Mouse (Mus musculus): ENCODE measurements around the gene Gm26657.

Gene Gm26657

DNA sequence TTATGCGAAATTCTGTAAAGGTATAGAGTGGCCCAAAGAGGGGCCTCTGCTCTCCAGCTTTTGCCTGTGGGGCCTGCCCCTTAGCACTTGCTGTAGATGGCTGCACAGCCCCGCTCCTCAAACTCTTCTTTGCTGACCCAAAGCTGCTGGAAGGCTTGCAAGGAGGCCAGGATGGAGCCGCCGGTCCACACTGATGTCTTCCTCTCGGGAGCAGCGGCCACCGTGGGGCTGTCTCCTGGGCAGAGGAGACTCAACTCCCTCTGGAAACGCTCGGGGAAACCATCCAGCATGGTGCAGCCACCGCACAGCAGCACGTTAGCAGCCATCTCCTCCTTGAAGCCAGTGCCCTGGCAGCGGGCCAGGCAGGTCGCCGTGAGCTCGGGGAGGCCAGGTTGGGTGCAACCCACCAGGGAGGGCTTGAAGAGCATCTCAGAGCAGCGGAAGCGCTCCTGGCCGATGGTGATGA lies at the start of gene Gm26657:
Gm26657 (plus strand) TSS at position 51 of the 466 bp plus-strand sequence.
- DNase-seq (ENCODE audit: low spot score) = no peak

- DNase-seq (ENCODE audit: low spot score) = no peak
Measured at GRCm38 (mm10) chr4:56696401-56696800, 43.5 kb upstream of the Gm26657 start.

- no peak for DNase-seq (ENCODE audit: low spot score)
Measured at GRCm38 (mm10) chr4:56698671-56699070, 41.2 kb upstream of the Gm26657 start.

DNA sequence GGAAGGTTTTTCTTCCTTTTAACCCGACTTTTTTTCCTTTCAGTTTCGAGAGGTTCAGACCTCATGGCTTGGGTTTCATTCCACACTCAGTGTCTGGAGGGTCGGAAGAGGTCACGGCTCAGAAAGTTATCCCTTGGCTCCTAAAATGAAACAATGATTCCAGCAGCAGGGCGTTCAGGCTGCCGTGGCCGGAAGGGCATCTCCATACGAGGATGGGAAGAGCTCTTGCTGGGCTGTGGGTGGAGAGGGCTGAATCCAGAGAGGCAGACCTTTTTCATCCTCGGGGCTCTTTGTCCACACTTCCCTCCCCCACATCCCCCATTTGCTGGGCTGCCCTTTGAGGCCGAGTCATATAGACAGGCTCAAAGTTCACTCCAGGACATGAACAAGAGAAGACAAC lies 37.6 kb upstream of the Gm26657 start:
- DNase-seq (ENCODE audit: low spot score) = peak; percentile 76

DNA sequence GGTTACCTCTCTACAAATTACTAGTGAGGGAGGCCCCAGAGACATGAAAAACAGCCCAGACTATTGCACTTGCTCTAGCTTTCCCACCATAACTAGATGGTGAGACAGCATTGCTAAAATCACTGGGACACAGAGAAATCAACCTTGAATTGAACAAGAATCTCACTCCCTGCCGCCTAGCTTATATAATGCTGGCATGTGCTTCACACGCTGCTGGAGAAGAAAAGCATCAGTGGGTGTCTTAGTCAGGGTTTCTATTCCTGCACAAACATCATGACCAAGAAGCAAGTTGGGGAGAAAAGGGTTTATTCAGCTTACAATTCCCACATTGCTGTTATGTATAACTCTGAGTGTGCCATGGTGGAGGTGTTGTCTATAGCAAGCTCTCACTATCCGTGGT lies 26.7 kb upstream of the Gm26657 start:
- no peak for DNase-seq (ENCODE audit: low spot score)

DNA sequence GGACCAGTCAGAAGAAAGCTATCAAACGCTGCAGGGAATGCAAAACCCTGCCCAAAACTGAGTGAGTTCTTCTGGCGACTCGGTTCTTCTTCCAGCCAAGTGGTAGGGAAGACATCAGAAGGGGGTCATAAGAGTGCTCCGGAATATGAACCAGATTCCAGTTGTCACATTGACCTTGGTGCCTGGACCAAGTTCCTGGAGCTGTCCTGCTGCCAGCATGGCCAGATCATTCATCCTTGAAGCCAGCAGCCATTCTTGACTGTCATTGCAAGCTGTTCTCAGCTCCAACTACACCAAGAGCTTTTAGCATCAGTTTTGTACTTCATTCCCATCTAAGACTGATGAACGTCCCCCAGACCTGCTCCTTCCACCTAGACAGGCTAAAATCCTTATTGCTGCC lies 23.1 kb upstream of the Gm26657 start:
- no peak for DNase-seq (ENCODE audit: low spot score)

GRCm38 (mm10) chr4:56717932-56718331 lies 21.9 kb upstream of the Gm26657 start:
- DNase-seq (ENCODE audit: low spot score) = no peak

GRCm38 (mm10) chr4:56718573-56719442 lies 21.1 kb upstream of the Gm26657 start:
- DNase-seq (ENCODE audit: low spot score) = no peak

DNA sequence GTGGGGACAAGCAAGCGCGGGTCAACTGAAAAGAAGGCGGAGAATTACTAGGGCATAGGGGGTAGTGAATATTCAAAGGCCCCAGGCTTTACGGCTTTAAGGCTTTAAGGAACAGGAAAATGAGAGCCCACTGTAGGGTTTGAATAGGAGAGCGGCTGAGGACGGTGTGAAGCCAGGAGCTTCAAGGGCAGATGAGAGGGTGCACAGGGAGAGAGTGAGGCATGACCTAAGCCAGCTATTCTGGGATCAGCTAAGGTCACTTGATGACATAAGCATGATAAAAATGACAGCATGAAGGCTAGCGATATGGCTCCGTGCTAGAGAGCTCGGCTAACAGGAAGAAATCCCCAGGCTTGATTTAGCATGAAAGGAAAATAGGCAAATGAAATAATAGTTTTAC lies 20.4 kb upstream of the Gm26657 start:
- no peak for DNase-seq (ENCODE audit: low spot score)

DNA sequence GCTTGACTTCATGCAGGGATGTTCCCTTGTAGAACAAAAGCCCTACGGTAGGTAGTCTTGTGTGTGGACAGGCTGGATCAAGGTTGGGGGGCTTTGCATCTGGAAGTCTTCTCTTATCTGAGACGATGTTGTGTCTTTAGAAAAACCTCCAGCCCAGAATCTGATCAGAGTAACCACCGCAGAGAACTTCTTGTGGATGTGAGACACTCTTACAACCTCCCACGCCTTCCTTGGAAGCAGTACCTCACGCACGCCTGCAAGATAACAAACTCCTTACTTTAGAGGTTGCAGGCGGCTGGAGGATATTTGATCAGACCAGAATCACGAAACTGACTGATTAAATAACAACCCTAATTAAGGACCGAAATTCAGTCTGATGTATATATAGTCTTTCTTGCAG lies 19.5 kb upstream of the Gm26657 start:
- no peak for DNase-seq (ENCODE audit: low spot score)

- DNase-seq (ENCODE audit: low spot score) = peak; percentile 64
Measured at GRCm38 (mm10) chr4:56721469-56721868, 18.4 kb upstream of the Gm26657 start.

DNA sequence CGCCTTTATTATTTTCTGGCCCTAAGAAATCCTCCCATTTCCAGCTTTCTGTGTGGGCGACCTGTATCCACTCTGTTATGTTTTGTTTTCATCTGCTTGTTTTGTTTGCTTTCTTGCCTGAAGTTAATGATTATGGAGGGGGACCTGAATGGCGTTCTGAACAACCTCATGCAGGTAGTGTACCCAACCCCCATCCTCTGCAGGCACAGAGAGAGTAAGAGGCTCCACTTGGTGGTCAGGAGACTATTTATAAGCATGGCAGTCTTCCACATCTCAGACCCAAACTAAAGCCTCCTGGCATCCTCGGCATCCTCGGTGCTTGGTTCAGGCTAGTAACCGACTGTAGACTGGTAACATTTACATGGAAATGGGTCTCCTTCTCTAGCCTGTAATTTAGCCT lies 17.5 kb upstream of the Gm26657 start:
- no peak for DNase-seq (ENCODE audit: low spot score)

- DNase-seq (ENCODE audit: low spot score) = no peak
Measured at GRCm38 (mm10) chr4:56723237-56723636, 16.6 kb upstream of the Gm26657 start.

DNA sequence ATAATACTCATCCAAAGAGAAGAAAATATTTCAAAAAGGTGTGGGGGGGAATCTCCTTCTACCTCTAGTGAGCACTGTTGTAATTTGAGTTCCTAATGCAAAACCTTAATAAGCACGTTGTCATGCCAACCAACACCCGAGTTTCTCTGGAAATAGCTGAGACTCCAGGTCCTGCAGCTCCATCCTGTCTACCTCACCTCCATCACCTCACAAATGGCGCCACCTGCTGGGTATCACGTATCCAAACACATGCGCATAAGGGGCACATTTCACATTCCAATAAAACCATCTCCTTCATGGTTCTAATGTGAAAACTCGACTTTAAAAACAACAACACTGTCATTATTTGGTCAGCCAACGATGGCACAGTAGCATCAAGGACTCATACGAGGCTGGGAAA lies 14.0 kb upstream of the Gm26657 start:
- peak; percentile 47 for DNase-seq (ENCODE audit: low spot score)

GRCm38 (mm10) chr4:56740611-56741010 lies 741 bp downstream of the Gm26657 start:
- DNase-seq (ENCODE audit: low spot score) = no peak

- no peak for DNase-seq (ENCODE audit: low spot score)
Measured at GRCm38 (mm10) chr4:56741041-56741493, 1.2 kb downstream of the Gm26657 start, which contains the start of gene Actl7b. TSS of gene Actl7b (minus strand) at chr4:56741443.

GRCm38 (mm10) chr4:56742698-56743097 lies 2.8 kb downstream of the Gm26657 start:
- DNase-seq (ENCODE audit: low spot score) = no peak

DNA sequence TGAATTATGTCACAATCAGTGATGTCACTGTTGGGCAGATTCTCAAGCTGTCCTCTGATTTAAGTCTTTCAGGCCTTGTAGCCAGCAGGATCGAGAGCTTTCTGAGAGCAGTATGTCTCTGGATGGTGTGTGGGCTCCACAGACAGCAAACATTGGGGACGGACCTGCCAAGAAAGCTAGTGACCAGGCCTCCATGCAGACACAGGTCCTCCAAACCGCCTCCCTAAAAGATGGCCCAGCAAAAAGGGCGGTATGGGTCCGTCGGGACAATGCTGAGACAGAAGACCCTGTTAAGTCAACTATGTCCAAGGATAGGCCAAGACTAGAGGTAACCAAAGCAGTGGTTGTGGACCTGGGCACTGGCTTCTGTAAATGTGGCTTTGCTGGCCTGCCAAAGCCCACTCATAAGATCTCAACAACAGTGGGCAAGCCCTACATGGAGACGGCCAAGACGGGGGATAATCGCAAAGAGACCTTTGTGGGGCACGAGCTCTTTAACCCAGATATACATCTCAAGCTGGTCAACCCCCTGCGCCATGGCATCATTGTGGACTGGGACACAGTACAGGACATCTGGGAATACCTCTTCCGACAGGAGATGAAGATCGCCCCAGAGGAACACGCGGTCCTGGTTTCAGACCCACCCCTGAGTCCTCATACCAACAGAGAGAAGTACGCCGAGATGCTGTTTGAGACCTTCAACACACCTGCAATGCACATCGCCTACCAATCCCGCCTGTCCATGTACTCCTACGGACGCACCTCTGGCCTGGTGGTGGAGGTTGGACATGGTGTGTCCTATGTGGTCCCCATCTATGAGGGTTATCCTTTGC lies 3.7 kb downstream of the Gm26657 start, which contains the start of gene Actl7a:
Actl7a (plus strand) TSS at position 51 of the 833 bp plus-strand sequence.
- no peak for DNase-seq (ENCODE audit: low spot score)

- no peak for DNase-seq (ENCODE audit: low spot score)
Measured at GRCm38 (mm10) chr4:56746345-56746744, 6.5 kb downstream of the Gm26657 start.

GRCm38 (mm10) chr4:56747456-56747855 lies 7.6 kb downstream of the Gm26657 start:
- DNase-seq (ENCODE audit: low spot score) = no peak

DNA sequence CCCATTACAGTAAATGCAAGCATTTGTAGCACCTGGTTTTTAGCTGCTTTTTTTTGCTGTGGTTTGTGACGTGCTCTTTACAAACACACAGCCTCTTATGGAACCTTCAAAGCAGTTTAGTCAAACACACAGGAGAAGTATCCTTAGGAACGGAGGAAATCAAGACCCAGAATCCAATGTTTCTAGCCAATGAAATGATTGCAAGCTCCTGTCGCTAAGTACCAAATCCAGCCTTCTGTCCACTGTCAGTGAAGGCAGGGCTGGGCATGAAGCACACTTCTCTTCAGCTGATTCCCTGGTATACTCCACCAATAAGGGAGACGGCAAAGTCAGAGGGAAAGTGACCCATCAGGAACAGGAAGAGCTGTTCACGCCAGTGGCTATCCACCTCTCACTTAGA lies 16.2 kb downstream of the Gm26657 start:
- no peak for DNase-seq (ENCODE audit: low spot score)

DNA sequence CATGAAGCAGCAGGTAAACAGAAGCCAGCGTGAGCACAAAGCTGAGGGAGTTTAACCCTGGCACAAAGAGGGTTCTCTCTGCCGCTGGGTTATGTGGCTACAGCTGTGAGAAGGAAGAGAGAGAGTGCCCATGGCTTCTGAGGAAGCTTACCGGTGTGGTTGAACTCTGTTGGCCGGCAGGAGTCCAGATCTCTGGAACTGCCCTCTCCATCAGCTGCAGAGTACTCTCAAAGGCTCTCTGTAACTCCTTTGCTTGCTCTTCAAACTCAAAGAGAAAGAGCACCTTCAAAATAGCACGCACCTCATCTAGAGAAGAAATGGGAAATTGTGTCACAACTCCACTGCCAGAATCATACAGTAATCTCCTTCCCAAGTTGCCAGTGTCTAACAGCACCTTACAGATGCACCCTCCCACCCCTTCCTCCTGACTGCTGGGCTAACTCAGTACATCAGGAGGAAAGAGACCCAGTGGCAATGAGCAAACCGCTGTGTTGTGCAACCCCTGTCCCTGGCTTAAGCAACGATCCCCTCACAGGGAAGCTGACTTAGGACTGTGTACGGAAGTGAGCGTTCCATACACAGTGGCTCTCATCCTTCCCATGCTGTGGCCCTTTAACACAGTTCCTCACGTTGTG lies 17.2 kb downstream of the Gm26657 start:
- no peak for DNase-seq (ENCODE audit: low spot score)

All from embryo, embryonic 10.5 days (tissue).